Mouse (Mus musculus): ENCODE data around the gene Cys1. TPM values are rescaled to one million over a fixed set of nuclear protein-coding genes. Genes with fewer than 3 reads are reported as not detected.

Gene Cys1
- polyA plus RNA-seq, 1 experiment from 2014 or later = 1.7 TPM

GRCm38 (mm10) chr12:24707954-24708823 is 26.6 kb upstream of the Cys1 start, which contains the start of gene Rrm2:
Rrm2 (plus strand) TSS chr12:24708241.
- H3K9ac ChIP-seq (replicated peaks; ENCODE audit: low read depth) = peak within 1 kb of the TSS; percentile 43

DNA sequence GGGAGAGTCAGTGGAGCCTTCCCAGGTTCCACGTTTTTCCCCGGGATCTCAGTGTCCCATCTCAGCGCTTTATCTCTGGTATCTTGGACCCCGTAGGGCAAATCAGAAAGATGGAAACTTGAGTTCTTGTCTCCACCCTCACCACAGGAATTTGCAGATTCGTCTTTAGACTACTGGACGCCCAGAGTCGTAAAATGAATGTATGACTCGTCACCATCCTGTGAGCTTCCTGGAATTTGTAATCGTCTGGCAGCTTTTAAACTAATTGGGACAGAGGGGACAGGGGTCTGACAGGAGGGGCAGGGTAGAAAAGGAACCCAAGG is 25.8 kb upstream of the Cys1 start:
- WGBS = 1% methylated on average over 9 of the region's 9 CpGs
- no peaks in the 10 kb centered on the region for H3K27me3 ChIP-seq (replicated peaks; ENCODE audit: insufficient read depth, low read length)
- no peak for ATAC-seq
- H3K4me1 ChIP-seq (ENCODE audit: insufficient read depth, low read depth, low read length) = peaks cover 7% of the 10 kb centered on the region; the same call in 1 of the 2 replicates
- DNase-seq (ENCODE audit: low spot score) = peak; percentile 21
- no peak for TF ChIP-seq EP300 (IDR thresholded peaks at IDR 0.05)
- TF ChIP-seq CTCF (IDR thresholded peaks at IDR 0.05) = no peak
- no peaks in the 10 kb centered on the region for H3K9me3 ChIP-seq (ENCODE audit: low read length)
- H3K4me3 ChIP-seq (ENCODE audit: low read depth, low read length) = no peak overlapping the region
- H3K27ac ChIP-seq (ENCODE audit: low read length) = no peak overlapping the region
- no peaks in the 10 kb centered on the region for H3K36me3 ChIP-seq (ENCODE audit: insufficient read depth, low read length)
- H3K4me2 ChIP-seq (replicated peaks; ENCODE audit: low read depth, low read length) = peak overlapping the region; percentile 91
- H3K9ac ChIP-seq (replicated peaks; ENCODE audit: low read depth) = no peak overlapping the region

More at GRCm38 (mm10) chr12:24707954-24708823, 26.6 kb upstream of the Cys1 start, which contains the start of gene Rrm2:
- Histone ChIP-seq H3K4me3 (ENCODE audit: low read depth, low read length) (peak within 1 kb of the TSS; percentile 79), H3K4me2 (replicated peaks; ENCODE audit: low read depth, low read length) (peak within 1 kb of the TSS; percentile 91), H3K4me1 (ENCODE audit: insufficient read depth, low read depth, low read length) (peaks cover 7% of the 10 kb centered on the region; the same call in 1 of the 2 replicates), H3K27ac (ENCODE audit: low read length) (no peak within 1 kb of the TSS), H3K27me3 (replicated peaks; ENCODE audit: insufficient read depth, low read length) (no peaks in the 10 kb centered on the region), H3K36me3 (ENCODE audit: insufficient read depth, low read length) (no peaks in the 10 kb centered on the region), H3K9me3 (ENCODE audit: low read length) (no peaks in the 10 kb centered on the region)
- TF ChIP-seq EP300 (IDR thresholded peaks at IDR 0.05) = no peak
- TF ChIP-seq CTCF (IDR thresholded peaks at IDR 0.05) = peak; percentile 87
- ATAC-seq = peak; percentile 92
- WGBS = under 1% methylated on average over 61 of the region's 83 CpGs
- DNase-seq (ENCODE audit: low spot score) = peak; percentile 95

GRCm38 (mm10) chr12:24706764-24707479 is 25.3 kb upstream of the Cys1 start:
- H3K36me3 ChIP-seq (ENCODE audit: insufficient read depth, low read length) = no peaks in the 10 kb centered on the region
- H3K27me3 ChIP-seq (replicated peaks; ENCODE audit: insufficient read depth, low read length) = no peaks in the 10 kb centered on the region
- H3K4me2 ChIP-seq (replicated peaks; ENCODE audit: low read depth, low read length) = peak overlapping the region; percentile 17
- TF ChIP-seq CTCF (IDR thresholded peaks at IDR 0.05) (no peak), EP300 (IDR thresholded peaks at IDR 0.05) (no peak)
- H3K4me3 ChIP-seq (ENCODE audit: low read depth, low read length) = no peak overlapping the region
- no peaks in the 10 kb centered on the region for H3K9me3 ChIP-seq (ENCODE audit: low read length)
- under 1% methylated on average over 27 of the region's 27 CpGs for WGBS
- ATAC-seq (no peak), DNase-seq (ENCODE audit: low spot score) (peak; percentile 13)
- H3K27ac ChIP-seq (ENCODE audit: low read length) = no peak overlapping the region
- no peak overlapping the region for H3K9ac ChIP-seq (replicated peaks; ENCODE audit: low read depth)
- H3K4me1 ChIP-seq (ENCODE audit: insufficient read depth, low read depth, low read length) = peaks cover 7% of the 10 kb centered on the region; the same call in 1 of the 2 replicates

GRCm38 (mm10) chr12:24705502-24706263 is 24.1 kb upstream of the Cys1 start:
- no peak overlapping the region for H3K4me2 ChIP-seq (replicated peaks; ENCODE audit: low read depth, low read length)
- H3K27me3 ChIP-seq (replicated peaks; ENCODE audit: insufficient read depth, low read length) = no peaks in the 10 kb centered on the region
- no peaks in the 10 kb centered on the region for H3K9me3 ChIP-seq (ENCODE audit: low read length)
- TF ChIP-seq EP300 (IDR thresholded peaks at IDR 0.05) (no peak), CTCF (IDR thresholded peaks at IDR 0.05) (no peak)
- no peaks in the 10 kb centered on the region for H3K36me3 ChIP-seq (ENCODE audit: insufficient read depth, low read length)
- peaks cover 7% of the 10 kb centered on the region; the same call in 1 of the 2 replicates for H3K4me1 ChIP-seq (ENCODE audit: insufficient read depth, low read depth, low read length)
- H3K4me3 ChIP-seq (ENCODE audit: low read depth, low read length) = no peak overlapping the region
- WGBS = 82% methylated on average over 15 of the region's 15 CpGs
- no peak overlapping the region for H3K9ac ChIP-seq (replicated peaks; ENCODE audit: low read depth)
- DNase-seq (ENCODE audit: low spot score) (peak; percentile 19), ATAC-seq (no peak)
- no peak overlapping the region for H3K27ac ChIP-seq (ENCODE audit: low read length)

- Histone ChIP-seq H3K9me3 (ENCODE audit: low read length) (no peaks in the 10 kb centered on the region), H3K4me1 (ENCODE audit: insufficient read depth, low read depth, low read length) (peaks cover 3% of the 10 kb centered on the region; the same call in 1 of the 2 replicates), H3K4me3 (ENCODE audit: low read depth, low read length) (no peak overlapping the region), H3K36me3 (ENCODE audit: insufficient read depth, low read length) (no peaks in the 10 kb centered on the region), H3K27me3 (replicated peaks; ENCODE audit: insufficient read depth, low read length) (no peaks in the 10 kb centered on the region), H3K9ac (replicated peaks; ENCODE audit: low read depth) (no peak overlapping the region), H3K4me2 (replicated peaks; ENCODE audit: low read depth, low read length) (no peak overlapping the region), H3K27ac (ENCODE audit: low read length) (no peak overlapping the region)
- no peak for TF ChIP-seq EP300 (IDR thresholded peaks at IDR 0.05)
- no peak for TF ChIP-seq CTCF (IDR thresholded peaks at IDR 0.05)
- ATAC-seq (no peak), DNase-seq (ENCODE audit: low spot score) (no peak)
- WGBS = 61% methylated on average over 3 of the region's 3 CpGs
Observed at GRCm38 (mm10) chr12:24703013-24703412, 21.4 kb upstream of the Cys1 start.

All from lung, postnatal 0 days (tissue).